In genomic region chr9:94370976-94371375, GRCm38 (mm10) we compare ENCODE assay signal across 29 mouse cellular contexts.
DNase-seq lines count a peak whose midpoint lies in the region; ATAC-seq lines count a peak whose summit lies in the region.
"Had no signal": no experiment of that assay in that cellular context is flagged by ENCODE, and none has a peak within 500 bp of the region (broad histone marks: within the 10 kb centered on the region; RNA-seq: fewer than 3 reads in every experiment).

No protein-coding gene starts in this region.

- no peak overlapping the region for H3K27ac ChIP-seq in hindbrain, embryonic 15.5 days (replicated peaks)
- H3K27ac ChIP-seq in hindbrain, embryonic 13.5 days, result no peak overlapping the region
- no peak overlapping the region for H3K27ac ChIP-seq in midbrain, embryonic 14.5 days (replicated peaks; ENCODE audit: low read depth, low read length)
- H3K27ac ChIP-seq in midbrain, embryonic 16.5 days (ENCODE audit: low read length), result no peak overlapping the region
- H3K27ac ChIP-seq in forebrain, embryonic 11.5 days (ENCODE audit: low read depth, low read length), result no peak overlapping the region
- no peak overlapping the region for H3K27ac ChIP-seq in forebrain, embryonic 16.5 days (ENCODE audit: low read length)
- H3K27ac ChIP-seq: gastrocnemius, adult 2 months; heart, adult 2 months; left cerebral cortex, adult 2 months; liver, embryonic 13.5 days; neural tube, embryonic 13.5 days had no signal

- no peak overlapping the region for H3K4me2 ChIP-seq in hindbrain, embryonic 15.5 days
- H3K4me2 ChIP-seq in hindbrain, embryonic 13.5 days, result no peak overlapping the region
- H3K4me2 ChIP-seq in midbrain, embryonic 14.5 days (ENCODE audit: low read length), result no peak overlapping the region
- no peak overlapping the region for H3K4me2 ChIP-seq in midbrain, embryonic 16.5 days (ENCODE audit: low read length)
- no peak overlapping the region for H3K4me2 ChIP-seq in forebrain, embryonic 11.5 days (ENCODE audit: low read depth, low read length, severe bottlenecking)
- no peak overlapping the region for H3K4me2 ChIP-seq in forebrain, embryonic 16.5 days (ENCODE audit: low read length)
- H3K4me2 ChIP-seq: heart, embryonic 12.5 days; liver, embryonic 13.5 days; midbrain, embryonic 11.5 days; neural tube, embryonic 13.5 days had no signal

- peak; percentile 56; the same call in 1 of the 2 replicates for ATAC-seq in hindbrain, embryonic 15.5 days (ENCODE audit: low FRiP score, low read depth)
- ATAC-seq in hindbrain, embryonic 13.5 days (ENCODE audit: low FRiP score), result no peak
- ATAC-seq in midbrain, embryonic 14.5 days (ENCODE audit: low FRiP score, low TSS enrichment), result no peak
- ATAC-seq in midbrain, embryonic 16.5 days, result no peak
- ATAC-seq in forebrain, embryonic 11.5 days (replicated peaks; ENCODE audit: low FRiP score), result peak; percentile 84
- peak; percentile 97 for ATAC-seq in forebrain, embryonic 16.5 days
- ATAC-seq in megakaryocyte-erythroid progenitor cell, adult 5-6 weeks (replicated peaks; ENCODE audit: low FRiP score, low TSS enrichment, poor library complexity, severe bottlenecking), result no peak
- ATAC-seq: inflammation-experienced regulatory T-cells, adult 6 months; lung, postnatal 0 days; Patski had no signal

- H3K4me3 ChIP-seq in hindbrain, embryonic 15.5 days, result no peak overlapping the region
- no peak overlapping the region for H3K4me3 ChIP-seq in hindbrain, embryonic 13.5 days
- no peak overlapping the region for H3K4me3 ChIP-seq in midbrain, embryonic 14.5 days (replicated peaks; ENCODE audit: low read depth, low read length)
- no peak overlapping the region for H3K4me3 ChIP-seq in midbrain, embryonic 16.5 days (ENCODE audit: low read depth, low read length)
- no peak overlapping the region for H3K4me3 ChIP-seq in forebrain, embryonic 11.5 days (ENCODE audit: low read depth, low read length)
- no peak overlapping the region for H3K4me3 ChIP-seq in forebrain, embryonic 16.5 days (replicated peaks; ENCODE audit: low read length)
- H3K4me3 ChIP-seq: gastrocnemius, adult 2 months; heart, adult 2 months; heart, embryonic 12.5 days; left cerebral cortex, adult 2 months; liver, embryonic 13.5 days; neural tube, embryonic 13.5 days had no signal

- H3K9me3 ChIP-seq in hindbrain, embryonic 15.5 days, result no peaks in the 10 kb centered on the region
- H3K9me3 ChIP-seq in hindbrain, embryonic 13.5 days, result no peaks in the 10 kb centered on the region
- no peaks in the 10 kb centered on the region for H3K9me3 ChIP-seq in midbrain, embryonic 14.5 days (ENCODE audit: control insufficient read depth, low read length)
- H3K9me3 ChIP-seq in midbrain, embryonic 16.5 days (replicated peaks; ENCODE audit: control insufficient read depth, low read length, poor library complexity, severe bottlenecking), result no peaks in the 10 kb centered on the region
- no peaks in the 10 kb centered on the region for H3K9me3 ChIP-seq in forebrain, embryonic 11.5 days (ENCODE audit: control insufficient read depth, low read length)
- no peaks in the 10 kb centered on the region for H3K9me3 ChIP-seq in forebrain, embryonic 16.5 days (ENCODE audit: control insufficient read depth, low read length)
- H3K9me3 ChIP-seq: heart, embryonic 12.5 days; liver, embryonic 13.5 days; neural tube, embryonic 13.5 days had no signal

- H3K36me3 ChIP-seq in hindbrain, embryonic 15.5 days, result no peaks in the 10 kb centered on the region
- H3K36me3 ChIP-seq in hindbrain, embryonic 13.5 days, result no peaks in the 10 kb centered on the region
- H3K36me3 ChIP-seq in midbrain, embryonic 14.5 days (ENCODE audit: control insufficient read depth, insufficient read depth, low read length), result no peaks in the 10 kb centered on the region
- no peaks in the 10 kb centered on the region for H3K36me3 ChIP-seq in midbrain, embryonic 16.5 days (ENCODE audit: control insufficient read depth, insufficient read depth, low read length)
- H3K36me3 ChIP-seq in forebrain, embryonic 11.5 days (ENCODE audit: control insufficient read depth, insufficient read depth, low read length), result no peaks in the 10 kb centered on the region
- H3K36me3 ChIP-seq in forebrain, embryonic 16.5 days (ENCODE audit: control insufficient read depth, insufficient read depth), result no peaks in the 10 kb centered on the region
- H3K36me3 ChIP-seq: G1E; heart, embryonic 12.5 days; liver, embryonic 13.5 days; neural tube, embryonic 13.5 days had no signal

- H3K27me3 ChIP-seq in hindbrain, embryonic 15.5 days, result no peaks in the 10 kb centered on the region
- H3K27me3 ChIP-seq in hindbrain, embryonic 13.5 days, result no peaks in the 10 kb centered on the region
- no peaks in the 10 kb centered on the region for H3K27me3 ChIP-seq in midbrain, embryonic 14.5 days (ENCODE audit: control insufficient read depth, insufficient read depth, low read length)
- no peaks in the 10 kb centered on the region for H3K27me3 ChIP-seq in midbrain, embryonic 16.5 days (ENCODE audit: control insufficient read depth, insufficient read depth, low read depth, low read length)
- no peaks in the 10 kb centered on the region for H3K27me3 ChIP-seq in forebrain, embryonic 11.5 days (ENCODE audit: control insufficient read depth, insufficient read depth, low read length)
- no peaks in the 10 kb centered on the region for H3K27me3 ChIP-seq in forebrain, embryonic 16.5 days (replicated peaks; ENCODE audit: control insufficient read depth, insufficient read depth, low read length)
- H3K27me3 ChIP-seq: heart, embryonic 12.5 days; liver, embryonic 13.5 days; neural tube, embryonic 13.5 days; Patski had no signal

- WGBS in hindbrain, embryonic 15.5 days, result 46% methylated on average over 2 of the region's 2 CpGs
- WGBS in hindbrain, embryonic 13.5 days, result 74% methylated on average over 2 of the region's 2 CpGs
- 73% methylated on average over 2 of the region's 2 CpGs for WGBS in midbrain, embryonic 14.5 days
- 65% methylated on average over 2 of the region's 2 CpGs for WGBS in midbrain, embryonic 16.5 days
- WGBS in forebrain, embryonic 11.5 days, result 80% methylated on average over 2 of the region's 2 CpGs
- 19% methylated on average over 2 of the region's 2 CpGs for WGBS in forebrain, embryonic 16.5 days

- no peak overlapping the region for H3K9ac ChIP-seq in hindbrain, embryonic 15.5 days
- H3K9ac ChIP-seq in hindbrain, embryonic 13.5 days, result no peak overlapping the region
- no peak overlapping the region for H3K9ac ChIP-seq in midbrain, embryonic 14.5 days (replicated peaks; ENCODE audit: low read length)
- no peak overlapping the region for H3K9ac ChIP-seq in midbrain, embryonic 16.5 days (ENCODE audit: low read depth, low read length)
- H3K9ac ChIP-seq in forebrain, embryonic 11.5 days (ENCODE audit: low read length), result no peak overlapping the region
- no peak overlapping the region for H3K9ac ChIP-seq in forebrain, embryonic 16.5 days (replicated peaks; ENCODE audit: low read depth, low read length)
- H3K9ac ChIP-seq: heart, embryonic 12.5 days; liver, embryonic 13.5 days; neural tube, embryonic 13.5 days had no signal

- DNase-seq in midbrain, embryonic 14.5 days, result peak; percentile 14
- no peak for DNase-seq in forebrain, embryonic 11.5 days (ENCODE audit: low spot score)
- DNase-seq in heart, postnatal 4 days, result no peak
- DNase-seq: adrenal gland, postnatal 10 days; cerebellum, adult 11 months; cerebellum, adult 9-10 months; cerebellum, postnatal 36 days; gastrocnemius, adult 2 months; heart, adult 2 months; kidney, adult 11 months; kidney, postnatal 25 days; liver, embryonic 13.5 days; lung, adult 18-20 months; retina, postnatal 1 day; right cerebral cortex, postnatal 14 days; thymus, postnatal 14 days had no signal

- no peaks in the 10 kb centered on the region for H3K4me1 ChIP-seq in hindbrain, embryonic 15.5 days (replicated peaks)
- H3K4me1 ChIP-seq in hindbrain, embryonic 13.5 days (replicated peaks), result no peaks in the 10 kb centered on the region
- H3K4me1 ChIP-seq in midbrain, embryonic 14.5 days (ENCODE audit: control insufficient read depth, insufficient read depth, low read length), result no peaks in the 10 kb centered on the region
- no peaks in the 10 kb centered on the region for H3K4me1 ChIP-seq in midbrain, embryonic 16.5 days (ENCODE audit: control insufficient read depth, insufficient read depth, low read length)
- H3K4me1 ChIP-seq in forebrain, embryonic 11.5 days (replicated peaks; ENCODE audit: control insufficient read depth, insufficient read depth, low read length), result no peaks in the 10 kb centered on the region
- no peaks in the 10 kb centered on the region for H3K4me1 ChIP-seq in forebrain, embryonic 16.5 days (replicated peaks; ENCODE audit: control insufficient read depth, insufficient read depth, low read length)
- H3K4me1 ChIP-seq: heart, embryonic 12.5 days; liver, embryonic 13.5 days; neural tube, embryonic 13.5 days had no signal

Comparison
In these comparisons a context has a peak if more than half of its experiments do, and no peak if none do; other contexts are left out.
1. ATAC-seq: peak in hindbrain, embryonic 15.5 days (single experiment), forebrain, embryonic 11.5 days (single experiment) and forebrain, embryonic 16.5 days (single experiment); none in hindbrain, embryonic 13.5 days (single experiment), midbrain, embryonic 14.5 days (single experiment), midbrain, embryonic 16.5 days (single experiment) and megakaryocyte-erythroid progenitor cell, adult 5-6 weeks (single experiment).